Mouse (Mus musculus): ENCODE data around the gene Gjd3. TPM values are rescaled to one million over a fixed set of nuclear protein-coding genes. Genes with fewer than 3 reads are reported as not detected.

Gjd3 gene
- total and polyA plus RNA-seq, 2 experiments from 2014 or later: 1.4 to 2.7 TPM

- no peak for TF ChIP-seq CTCF (IDR thresholded peaks at IDR 0.05; ENCODE audit: low read depth)
- DNase-seq (no peak), ATAC-seq (no peak)
- Histone ChIP-seq H3K27me3 (ENCODE audit: insufficient read depth, low read length) (no peaks in the 10 kb centered on the region), H3K9me3 (ENCODE audit: low read length) (no peaks in the 10 kb centered on the region), H3K27ac (ENCODE audit: low read depth, low read length) (no peak overlapping the region), H3K9ac (no peak overlapping the region), H3K4me1 (ENCODE audit: insufficient read depth) (no peaks in the 10 kb centered on the region), H3K36me3 (ENCODE audit: insufficient read depth) (0 out of 2 replicates have a peak, but pooled peaks cover 3% of the 10 kb centered on the region), H3K4me2 (ENCODE audit: low read depth) (no peak overlapping the region), H3K4me3 (ENCODE audit: low read depth, low read length) (no peak overlapping the region)
- 86% methylated on average over 18 of the region's 18 CpGs for WGBS
Measured at GRCm38 (mm10) chr11:98947969-98948569, 34.7 kb downstream of the Gjd3 start.

GRCm38 (mm10) chr11:98945605-98945977, 37.2 kb downstream of the Gjd3 start:
- H3K4me3 ChIP-seq (ENCODE audit: low read depth, low read length): no peak overlapping the region
- H3K27me3 ChIP-seq (ENCODE audit: insufficient read depth, low read length): no peaks in the 10 kb centered on the region
- WGBS: 51% methylated on average over 3 of the region's 3 CpGs
- no peak overlapping the region for H3K9ac ChIP-seq
- no peaks in the 10 kb centered on the region for H3K9me3 ChIP-seq (ENCODE audit: low read length)
- peaks cover 18% of the 10 kb centered on the region for H3K4me1 ChIP-seq (ENCODE audit: insufficient read depth)
- no peak overlapping the region for H3K27ac ChIP-seq (ENCODE audit: low read depth, low read length)
- H3K4me2 ChIP-seq (ENCODE audit: low read depth): no peak overlapping the region
- ATAC-seq: no peak
- DNase-seq: no peak
- TF ChIP-seq CTCF (IDR thresholded peaks at IDR 0.05; ENCODE audit: low read depth): no peak
- H3K36me3 ChIP-seq (ENCODE audit: insufficient read depth): 0 out of 2 replicates have a peak, but pooled peaks cover 3% of the 10 kb centered on the region

GRCm38 (mm10) chr11:98944897-98945604, 37.8 kb downstream of the Gjd3 start:
- peaks cover 23% of the 10 kb centered on the region for H3K4me1 ChIP-seq (ENCODE audit: insufficient read depth)
- no peaks in the 10 kb centered on the region for H3K9me3 ChIP-seq (ENCODE audit: low read length)
- ATAC-seq (no peak), DNase-seq (no peak)
- H3K27me3 ChIP-seq (ENCODE audit: insufficient read depth, low read length): no peaks in the 10 kb centered on the region
- no peak for TF ChIP-seq CTCF (IDR thresholded peaks at IDR 0.05; ENCODE audit: low read depth)
- WGBS: 40% methylated on average over 11 of the region's 11 CpGs
- H3K27ac ChIP-seq (ENCODE audit: low read depth, low read length): no peak overlapping the region
- H3K4me3 ChIP-seq (ENCODE audit: low read depth, low read length): no peak overlapping the region
- H3K36me3 ChIP-seq (ENCODE audit: insufficient read depth): 0 out of 2 replicates have a peak, but pooled peaks cover under 1% of the 10 kb centered on the region
- H3K4me2 ChIP-seq (ENCODE audit: low read depth): no peak overlapping the region
- no peak overlapping the region for H3K9ac ChIP-seq

GRCm38 (mm10) chr11:98943741-98944461, 38.9 kb downstream of the Gjd3 start:
- Histone ChIP-seq H3K36me3 (ENCODE audit: insufficient read depth) (no peaks in the 10 kb centered on the region), H3K27me3 (ENCODE audit: insufficient read depth, low read length) (no peaks in the 10 kb centered on the region), H3K9me3 (ENCODE audit: low read length) (no peaks in the 10 kb centered on the region), H3K4me3 (ENCODE audit: low read depth, low read length) (no peak overlapping the region), H3K4me1 (ENCODE audit: insufficient read depth) (peaks cover 23% of the 10 kb centered on the region), H3K4me2 (ENCODE audit: low read depth) (no peak overlapping the region), H3K27ac (ENCODE audit: low read depth, low read length) (no peak overlapping the region), H3K9ac (no peak overlapping the region)
- DNase-seq: no peak
- 32% methylated on average over 14 of the region's 14 CpGs for WGBS
- no peak for ATAC-seq
- no peak for TF ChIP-seq CTCF (IDR thresholded peaks at IDR 0.05; ENCODE audit: low read depth)

GRCm38 (mm10) chr11:98942923-98943641, 39.7 kb downstream of the Gjd3 start:
- Histone ChIP-seq H3K9me3 (ENCODE audit: low read length) (no peaks in the 10 kb centered on the region), H3K4me3 (ENCODE audit: low read depth, low read length) (no peak overlapping the region), H3K4me1 (ENCODE audit: insufficient read depth) (peaks cover 27% of the 10 kb centered on the region), H3K9ac (peak overlapping the region; percentile 59; the same call in 1 of the 2 replicates), H3K27me3 (ENCODE audit: insufficient read depth, low read length) (no peaks in the 10 kb centered on the region), H3K27ac (ENCODE audit: low read depth, low read length) (peak overlapping the region; percentile 86), H3K4me2 (ENCODE audit: low read depth) (0 out of 2 replicates have a peak overlapping the region, but pooled peaks have one; percentile 88), H3K36me3 (ENCODE audit: insufficient read depth) (no peaks in the 10 kb centered on the region)
- WGBS: 39% methylated on average over 8 of the region's 8 CpGs
- no peak for TF ChIP-seq CTCF (IDR thresholded peaks at IDR 0.05; ENCODE audit: low read depth)
- no peak for DNase-seq
- ATAC-seq: no peak

- ATAC-seq (no peak), DNase-seq (no peak)
- H3K27me3 ChIP-seq (ENCODE audit: insufficient read depth, low read length): no peaks in the 10 kb centered on the region
- H3K36me3 ChIP-seq (ENCODE audit: insufficient read depth): no peaks in the 10 kb centered on the region
- peak overlapping the region; percentile 59 for H3K9ac ChIP-seq
- peak overlapping the region; percentile 86 for H3K27ac ChIP-seq (ENCODE audit: low read depth, low read length)
- H3K4me2 ChIP-seq (ENCODE audit: low read depth): peak overlapping the region; percentile 88
- H3K9me3 ChIP-seq (ENCODE audit: low read length): no peaks in the 10 kb centered on the region
- H3K4me1 ChIP-seq (ENCODE audit: insufficient read depth): peaks cover 27% of the 10 kb centered on the region
- peak overlapping the region; percentile 43 for H3K4me3 ChIP-seq (ENCODE audit: low read depth, low read length)
- no peak for TF ChIP-seq CTCF (IDR thresholded peaks at IDR 0.05; ENCODE audit: low read depth)
- WGBS: 40% methylated on average over 3 of the region's 3 CpGs
Measured at GRCm38 (mm10) chr11:98942555-98942922, 40.3 kb downstream of the Gjd3 start.

Measured in forebrain, postnatal 0 days (tissue).